Mouse (Mus musculus) lung, adult 2 months (tissue): ENCODE results near the gene Glce.

Experiments
- CTCF ChIP-seq: fragments of 200-500 bp; IDR thresholded peaks from 2 replicates; pipeline ENCODE4 v1.5.1; 2011; ENCODE audit warnings: mild to moderate bottlenecking, low read length, control low read depth; ENCODE audit not compliant: insufficient read depth
- POLR2A ChIP-seq: fragments of 200-500 bp; IDR thresholded peaks from 2 replicates; pipeline ENCODE4 v1.6.1; 2011; ENCODE audit warnings: low read depth, mild to moderate bottlenecking, control low read depth, low read length, borderline replicate concordance; ENCODE audit errors: extremely low read depth

DNA sequence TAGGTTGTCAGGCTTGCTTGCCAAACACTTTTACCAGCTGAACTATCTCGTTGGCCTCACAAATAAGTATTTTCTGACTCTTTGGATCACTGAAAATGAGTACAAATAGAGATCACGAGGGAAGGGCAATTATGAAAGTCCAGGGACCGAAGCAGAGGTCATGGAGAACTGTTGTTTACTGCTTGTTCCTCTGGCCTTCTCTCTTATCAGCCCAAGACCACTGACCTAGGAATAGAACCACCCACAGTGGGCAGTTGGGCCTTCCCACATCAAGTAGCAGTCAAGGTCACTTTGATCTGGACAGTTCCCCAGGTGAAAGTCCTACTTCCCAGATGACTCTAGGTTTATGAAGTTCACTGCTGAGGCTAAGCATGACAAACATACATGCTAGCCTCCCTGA is 80.3 kb downstream of the Glce start:
- no peak for TF ChIP-seq CTCF
- no peak for TF ChIP-seq POLR2A
